Mouse (Mus musculus) MEL (cell line): ENCODE measurements around the gene Gm13723. TPM values are rescaled to one million over a fixed set of nuclear protein-coding genes. Genes with fewer than 3 reads are reported as not detected.

ENCODE experiments used
- DNase-seq: peaks from one replicate; pipeline ENCODE4 v3.0.0; 2011; ENCODE audit warnings: low read depth, low spot score
- H3K27ac ChIP-seq: 2 replicates; pipeline ENCODE4 v1.5.1; 2012; ENCODE audit warnings: low read depth, mild to moderate bottlenecking, control low read depth, low read length, moderate library complexity; ENCODE audit not compliant: control insufficient read depth
- H3K27me3 ChIP-seq, 2 experiments: fragments of 150-350 bp in 1 of 2; sonication (generic) in 1 of 2; 2 replicates each; pipeline ENCODE4 v1.6.1; 2012; ENCODE audit warnings: low read length in 2 of 2, mild to moderate bottlenecking in 2 of 2, improper control_type of control experiment in 1 of 2, moderate library complexity in 1 of 2; ENCODE audit not compliant: insufficient read depth in 2 of 2, control insufficient read depth in 1 of 2
- H3K36me3 ChIP-seq, 2 experiments: 2 replicates each; pipeline ENCODE4 v1.6.1; 2012 to 2014; ENCODE audit warnings: low read length in 2 of 2, improper control_type of control experiment in 1 of 2, inconsistent platforms in 1 of 2, mild to moderate bottlenecking in 1 of 2; ENCODE audit not compliant: insufficient read depth in 2 of 2, control insufficient read depth in 1 of 2
- H3K4me1 ChIP-seq, 2 experiments: fragments of 150-350 bp in 1 of 2; sonication (generic) in 1 of 2; 2 replicates each; pipeline ENCODE4 v1.6.1; 2012; ENCODE audit warnings: low read length in 2 of 2, improper control_type of control experiment in 1 of 2, mild to moderate bottlenecking in 1 of 2; ENCODE audit not compliant: insufficient read depth in 2 of 2, control insufficient read depth in 1 of 2
- H3K4me3 ChIP-seq, 2 experiments: fragments of 150-350 bp in 1 of 2; sonication (generic) in 1 of 2; 2 replicates each; pipeline ENCODE4 v1.5.1; 2012; ENCODE audit warnings: low read depth in 2 of 2, low read length in 2 of 2, mild to moderate bottlenecking in 2 of 2, moderate library complexity in 2 of 2, control low read depth in 1 of 2, improper control_type of control experiment in 1 of 2; ENCODE audit not compliant: control insufficient read depth in 1 of 2, insufficient read depth in 1 of 2
- H3K79me2 ChIP-seq: 2 replicates; pipeline ENCODE4 v1.6.1; 2012; ENCODE audit warnings: mild to moderate bottlenecking, low read length, moderate library complexity; ENCODE audit not compliant: control insufficient read depth, poor library complexity, insufficient read depth
- H3K9ac ChIP-seq: 2 replicates; pipeline ENCODE4 v1.6.1; 2012; ENCODE audit warnings: low read depth, mild to moderate bottlenecking, control low read depth, low read length, moderate library complexity; ENCODE audit not compliant: control insufficient read depth, poor library complexity, severe bottlenecking
- H3K9me3 ChIP-seq: fragments of 150-350 bp; sonication (generic); replicated peaks from 2 replicates; pipeline ENCODE4 v1.6.1; 2012; ENCODE audit warnings: mild to moderate bottlenecking, low read length, improper control_type of control experiment, moderate library complexity; ENCODE audit not compliant: insufficient read depth
- CHD1 ChIP-seq: IDR thresholded peaks from 2 replicates; pipeline ENCODE4 v1.6.1; 2012; ENCODE audit warnings: low read depth, mild to moderate bottlenecking, inconsistent platforms, low read length, improper control_type of control experiment
- CHD2 ChIP-seq: IDR thresholded peaks from 2 replicates; pipeline ENCODE4 v1.6.1; 2011; ENCODE audit warnings: low read length, improper control_type of control experiment
- ELF1 ChIP-seq: IDR thresholded peaks from 2 replicates; pipeline ENCODE4 v1.6.1; 2014; ENCODE audit warnings: low read depth, mild to moderate bottlenecking, inconsistent platforms, low read length, improper control_type of control experiment, moderate library complexity
- EP300 ChIP-seq, 2 experiments: IDR thresholded peaks; 2 replicates each; pipeline ENCODE4 v1.6.1; 2011; ENCODE audit warnings: improper control_type of control experiment in 2 of 2, low read length in 2 of 2, low read depth in 1 of 2, mild to moderate bottlenecking in 1 of 2
- GABPA ChIP-seq: IDR thresholded peaks from 2 replicates; pipeline ENCODE4 v1.6.1; 2012; ENCODE audit warnings: low read depth, mild to moderate bottlenecking, inconsistent platforms, low read length, improper control_type of control experiment, moderate library complexity
- HCFC1 ChIP-seq: IDR thresholded peaks from 2 replicates; pipeline ENCODE4 v1.6.1; 2012; ENCODE audit warnings: low read depth, mild to moderate bottlenecking, inconsistent platforms, low read length, improper control_type of control experiment, moderate library complexity
- JUND ChIP-seq: IDR thresholded peaks from 2 replicates; pipeline ENCODE4 v1.6.1; 2011; ENCODE audit warnings: low read depth, mild to moderate bottlenecking, improper control_type of control experiment, low read length
- KAT2A ChIP-seq: conservative IDR thresholded peaks from 2 replicates; pipeline ENCODE4 v1.6.1; 2012; ENCODE audit warnings: low read depth, low read length, improper control_type of control experiment, inconsistent platforms
- MAFK ChIP-seq: IDR thresholded peaks from 2 replicates; pipeline ENCODE4 v1.6.1; 2011; ENCODE audit warnings: low read depth, mild to moderate bottlenecking, low read length, improper control_type of control experiment, borderline replicate concordance
- MAZ ChIP-seq: IDR thresholded peaks from 2 replicates; pipeline ENCODE4 v1.6.1; 2012; ENCODE audit warnings: low read depth, mild to moderate bottlenecking, inconsistent platforms, low read length, improper control_type of control experiment
- MEF2A ChIP-seq: IDR thresholded peaks from 2 replicates; pipeline ENCODE4 v1.6.1; 2014; ENCODE audit warnings: low read depth, mild to moderate bottlenecking, inconsistent platforms, low read length, improper control_type of control experiment; ENCODE audit not compliant: poor library complexity, insufficient replicate concordance, severe bottlenecking; ENCODE audit errors: extremely low read depth
- MXI1 ChIP-seq: IDR thresholded peaks from 2 replicates; pipeline ENCODE4 v1.6.1; 2011; ENCODE audit warnings: mild to moderate bottlenecking, low read depth, low read length, improper control_type of control experiment
- MYB ChIP-seq: IDR thresholded peaks from 2 replicates; pipeline ENCODE4 v1.6.1; 2011; ENCODE audit warnings: mild to moderate bottlenecking, low read depth, low read length, improper control_type of control experiment
- MYC ChIP-seq: IDR thresholded peaks from 2 replicates; pipeline ENCODE4 v1.6.1; 2011; ENCODE audit warnings: low read depth, mild to moderate bottlenecking, low read length, improper control_type of control experiment, moderate library complexity
- NELFE ChIP-seq: IDR thresholded peaks from 2 replicates; pipeline ENCODE4 v1.6.1; 2011; ENCODE audit warnings: low read depth, low read length, improper control_type of control experiment
- NRF1 ChIP-seq: IDR thresholded peaks from 2 replicates; pipeline ENCODE4 v1.6.1; 2014; ENCODE audit warnings: low read depth, mild to moderate bottlenecking, inconsistent platforms, low read length, improper control_type of control experiment, moderate library complexity; ENCODE audit not compliant: poor library complexity, insufficient read depth, severe bottlenecking
- POLR2AphosphoS2 ChIP-seq: IDR thresholded peaks from 2 replicates; pipeline ENCODE4 v1.6.1; 2011; ENCODE audit warnings: low read length, improper control_type of control experiment
- RAD21 ChIP-seq: IDR thresholded peaks from 2 replicates; pipeline ENCODE4 v1.6.1; 2011; ENCODE audit warnings: mild to moderate bottlenecking, low read depth, low read length, improper control_type of control experiment
- SMC3 ChIP-seq: IDR thresholded peaks from 2 replicates; pipeline ENCODE4 v1.6.1; 2011; ENCODE audit warnings: low read depth, low read length, improper control_type of control experiment
- TBP ChIP-seq: IDR thresholded peaks from 2 replicates; pipeline ENCODE4 v1.8.0; 2011; ENCODE audit warnings: low read depth, low read length, improper control_type of control experiment
- UBTF ChIP-seq: IDR thresholded peaks from 2 replicates; pipeline ENCODE4 v1.6.1; 2012; ENCODE audit warnings: low read depth, mild to moderate bottlenecking, inconsistent platforms, low read length, improper control_type of control experiment, moderate library complexity, borderline replicate concordance; ENCODE audit not compliant: insufficient read depth
- USF1 ChIP-seq: IDR thresholded peaks from 2 replicates; pipeline ENCODE4 v1.6.1; 2014; ENCODE audit warnings: low read depth, mild to moderate bottlenecking, inconsistent platforms, low read length, improper control_type of control experiment, moderate library complexity
- ZC3H11A ChIP-seq: IDR thresholded peaks from 2 replicates; pipeline ENCODE4 v1.6.1; 2012; ENCODE audit warnings: low read depth, mild to moderate bottlenecking, inconsistent platforms, low read length, improper control_type of control experiment
- ZKSCAN1 ChIP-seq: IDR thresholded peaks from 2 replicates; pipeline ENCODE4 v1.6.1; 2012; ENCODE audit warnings: low read depth, mild to moderate bottlenecking, inconsistent platforms, low read length, improper control_type of control experiment, moderate library complexity
- ZNF384 ChIP-seq: IDR thresholded peaks from 2 replicates; pipeline ENCODE4 v1.6.1; 2012; ENCODE audit warnings: low read depth, mild to moderate bottlenecking, inconsistent platforms, low read length, improper control_type of control experiment
- polyA plus RNA-seq, 2 experiments: library from polyadenylated mRNA; stranded (reverse) in 1 of 2; unstranded in 1 of 2; fragments of >175 nt in 1 of 2; fragments of >200 nt in 1 of 2; gene quantifications; 2 replicates each; pipeline versions ENCODE4 v1.2.1 to v1.2.4; 2012; ENCODE audit warnings: low replicate concordance in 2 of 2, low read depth in 1 of 2; ENCODE audit not compliant: insufficient read length in 2 of 2, insufficient read depth in 1 of 2, missing spikeins in 1 of 2
- total RNA-seq: library from RNA; depleted of rRNA; stranded (reverse); fragments of 300-350 nt; gene quantifications from 2 replicates; pipeline ENCODE4 v1.2.3, GENCODE M21; 2012

Gm13723 gene
- total and polyA plus RNA-seq, 3 experiments = not detected

GRCm38 (mm10) chr2:86851596-86851995 lies 23.0 kb downstream of the Gm13723 start, which contains the start of gene Olfr1095:
TSS of gene Olfr1095 (minus strand) at chr2:86851696.
- no peak for DNase-seq
- Histone ChIP-seq H3K4me1 (no peaks in the 10 kb centered on the region), H3K9me3 (no peaks in the 10 kb centered on the region), H3K9ac (no peak within 1 kb of the TSS), H3K27ac (no peak within 1 kb of the TSS), H3K79me2 (no peaks in the 10 kb centered on the region), H3K27me3 (no peaks in the 10 kb centered on the region), H3K4me3 (no peak within 1 kb of the TSS), H3K36me3 (no peaks in the 10 kb centered on the region)
- TF ChIP-seq CHD2 (no peak), ZNF384 (no peak), MXI1 (no peak), MAFK (no peak), MEF2A (no peak), EP300 (IDR thresholded peaks at IDR 0.05; ENCODE audit: low read depth in 1 of 2, low read length in 2 of 2) (no peak), MYB (no peak), SMC3 (no peak), MYC (no peak), ZC3H11A (no peak), MAZ (no peak), CHD1 (no peak), TBP (no peak), NELFE (no peak), GABPA (no peak), HCFC1 (no peak), ELF1 (no peak)

- TF ChIP-seq CHD1 (no peak), POLR2AphosphoS2 (no peak), JUND (no peak), ZKSCAN1 (no peak), USF1 (no peak), MXI1 (no peak), ZC3H11A (no peak), RAD21 (no peak), NELFE (no peak), NRF1 (no peak), UBTF (no peak), ZNF384 (no peak), HCFC1 (no peak), MEF2A (no peak), EP300 (IDR thresholded peaks at IDR 0.05; ENCODE audit: low read depth in 1 of 2, low read length in 2 of 2) (no peak), KAT2A (no peak)
- no peaks in the 10 kb centered on the region for H3K79me2 ChIP-seq
- DNase-seq = no peak
- H3K27ac ChIP-seq = no peak within 1 kb of the TSS
- H3K4me1 ChIP-seq = no peaks in the 10 kb centered on the region
- H3K36me3 ChIP-seq = no peaks in the 10 kb centered on the region
- H3K9ac ChIP-seq = no peak within 1 kb of the TSS
- H3K9me3 ChIP-seq = no peaks in the 10 kb centered on the region
- no peak within 1 kb of the TSS for H3K4me3 ChIP-seq
- no peaks in the 10 kb centered on the region for H3K27me3 ChIP-seq
Observed at GRCm38 (mm10) chr2:86824363-86824762, 50.2 kb downstream of the Gm13723 start, which contains the start of gene Olfr1094. TSS of gene Olfr1094 (plus strand) at chr2:86824663.
